Mouse (Mus musculus) testis, postnatal 14 days (tissue): ENCODE measurements around the gene Magi2.

Experiments
- DNase-seq: peaks from one replicate; pipeline ENCODE4 v3.0.0; 2021; ENCODE audit warnings: low spot score

The Magi2 gene

DNA sequence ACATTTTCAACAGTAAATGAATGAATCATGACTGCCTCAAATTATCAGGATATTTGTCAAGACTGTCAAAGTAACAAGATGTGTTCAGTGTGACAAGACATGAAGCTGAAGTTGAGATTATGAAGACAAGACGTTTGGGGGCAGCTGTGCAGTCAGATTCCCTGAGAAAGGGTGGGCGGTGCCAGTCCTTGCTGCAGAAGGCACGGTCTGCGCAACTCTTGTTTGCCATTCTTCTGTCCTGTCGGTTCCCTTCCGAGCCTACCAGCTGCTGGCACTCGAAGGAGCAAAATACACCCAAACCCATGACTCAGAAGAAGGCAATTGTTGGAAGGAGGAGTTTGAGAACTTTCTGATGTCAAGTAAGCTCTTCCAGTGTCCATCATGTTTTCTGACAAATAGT, 852.1 kb downstream of the Magi2 start:
- no peak for DNase-seq

DNA sequence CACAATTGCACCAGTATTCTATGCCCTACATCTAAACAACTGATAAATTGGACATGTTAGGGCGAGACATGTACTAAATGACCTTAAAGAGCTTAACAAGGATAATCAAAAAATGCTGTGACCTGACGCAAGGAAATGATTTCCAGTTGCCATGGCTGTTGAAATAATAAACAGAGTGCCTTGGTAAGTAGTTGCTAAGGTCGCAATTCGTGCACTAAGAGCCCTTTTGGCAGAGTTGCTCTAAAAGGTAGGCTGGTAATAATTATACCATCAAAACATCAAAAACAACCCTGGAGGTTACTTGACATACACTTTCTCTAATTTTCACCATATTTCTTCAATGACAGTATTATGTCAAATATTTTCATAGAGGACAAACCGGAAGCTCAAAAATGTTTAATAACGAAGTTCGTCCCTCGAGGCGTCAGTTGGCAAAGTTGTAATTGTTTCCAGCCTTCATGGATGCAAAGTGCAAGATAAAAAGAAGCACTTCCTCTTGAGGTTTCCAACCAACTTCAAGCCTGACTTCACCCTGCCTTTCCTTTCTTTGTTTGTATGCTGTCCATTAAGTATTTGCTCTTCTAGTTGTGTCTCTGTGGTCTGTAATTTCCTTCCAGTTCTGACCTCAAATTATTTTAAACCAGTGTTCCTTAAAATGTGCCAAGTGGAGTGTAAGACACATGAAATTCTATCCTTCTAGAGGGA, 853.9 kb downstream of the Magi2 start:
- no peak for DNase-seq

- DNase-seq, result no peak
Observed at GRCm38 (mm10) chr5:20082368-20082767, 855.5 kb downstream of the Magi2 start.

- no peak for DNase-seq
Observed at GRCm38 (mm10) chr5:20087083-20087482, 860.2 kb downstream of the Magi2 start.

DNA sequence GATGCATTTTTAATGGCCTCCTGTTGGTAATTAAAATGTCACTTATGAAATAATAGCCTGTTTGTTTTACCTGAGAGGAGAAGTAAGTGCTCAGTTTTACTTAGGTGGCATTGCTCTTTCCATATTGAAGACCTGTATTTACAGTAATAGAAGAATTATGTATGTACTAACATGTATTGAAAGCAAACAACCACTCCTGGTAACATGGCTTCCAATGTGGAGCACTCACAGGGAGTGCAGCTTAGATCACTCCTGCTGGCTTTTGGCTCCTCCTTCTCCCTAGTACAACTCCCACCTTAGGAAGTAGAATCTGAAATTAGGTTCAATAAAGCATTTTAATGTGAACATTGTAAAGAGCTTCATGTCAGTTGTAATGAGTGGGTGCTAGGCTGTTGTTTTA, 877.0 kb downstream of the Magi2 start:
- DNase-seq, result no peak

GRCm38 (mm10) chr5:20104496-20104895, 877.7 kb downstream of the Magi2 start:
- DNase-seq, result no peak

DNA sequence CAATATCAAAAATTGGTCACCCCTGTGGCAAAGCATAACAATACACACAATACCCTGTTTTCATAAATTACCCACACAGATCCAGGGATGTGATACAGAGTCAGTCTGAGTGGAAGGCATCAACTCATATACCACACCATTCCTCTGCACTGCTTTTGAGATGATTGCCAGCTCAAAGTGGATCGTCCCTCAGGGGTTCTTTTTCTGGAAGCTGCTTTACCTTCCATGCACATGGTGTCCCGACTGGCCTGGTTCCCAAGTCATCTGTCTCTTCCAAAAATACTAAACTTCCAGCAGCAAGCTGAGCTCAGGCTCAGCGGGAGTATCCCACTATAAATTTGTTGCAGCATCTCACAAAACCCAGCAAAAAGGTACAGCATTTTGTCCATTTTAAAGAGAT, 882.7 kb downstream of the Magi2 start:
- no peak for DNase-seq

DNA sequence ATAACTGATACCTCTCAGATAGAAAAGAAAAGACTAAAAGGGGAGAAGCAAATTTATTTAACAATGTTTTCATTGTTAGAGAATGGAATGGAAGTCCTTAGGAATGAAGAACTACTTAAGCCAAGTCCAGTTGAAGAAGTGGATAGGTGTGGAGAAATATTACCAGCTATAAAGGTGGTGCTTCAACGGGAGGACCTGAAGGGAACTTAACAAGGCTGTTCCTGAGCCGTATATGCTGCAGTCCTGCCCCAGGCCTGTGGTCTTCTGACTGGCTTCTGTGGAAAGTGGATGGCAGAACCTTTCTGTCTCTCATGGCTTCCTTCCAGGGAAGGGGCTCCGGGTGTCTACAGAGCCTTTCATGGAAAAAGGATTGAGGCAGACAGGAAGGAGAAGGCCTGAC, 890.3 kb downstream of the Magi2 start:
- no peak for DNase-seq

DNA sequence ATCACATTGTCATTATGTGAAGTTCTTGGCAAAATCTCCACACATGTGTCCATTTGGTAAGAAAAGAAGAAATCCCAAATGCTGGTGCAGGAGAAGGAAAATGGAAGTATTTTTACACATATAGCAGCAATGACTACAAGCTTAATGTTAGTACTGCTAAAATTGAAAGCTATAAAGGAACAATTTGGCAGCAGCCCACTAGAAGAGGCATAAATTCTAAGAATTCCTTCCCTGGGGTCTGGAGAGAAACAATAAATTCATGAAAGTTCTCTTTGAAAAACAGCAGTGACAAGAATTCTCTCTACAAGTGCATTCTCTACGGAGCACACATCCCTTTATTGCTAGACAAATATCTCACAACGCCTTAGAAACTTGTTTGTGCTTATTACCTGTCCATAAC, 913.4 kb downstream of the Magi2 start:
- DNase-seq, result no peak

DNA sequence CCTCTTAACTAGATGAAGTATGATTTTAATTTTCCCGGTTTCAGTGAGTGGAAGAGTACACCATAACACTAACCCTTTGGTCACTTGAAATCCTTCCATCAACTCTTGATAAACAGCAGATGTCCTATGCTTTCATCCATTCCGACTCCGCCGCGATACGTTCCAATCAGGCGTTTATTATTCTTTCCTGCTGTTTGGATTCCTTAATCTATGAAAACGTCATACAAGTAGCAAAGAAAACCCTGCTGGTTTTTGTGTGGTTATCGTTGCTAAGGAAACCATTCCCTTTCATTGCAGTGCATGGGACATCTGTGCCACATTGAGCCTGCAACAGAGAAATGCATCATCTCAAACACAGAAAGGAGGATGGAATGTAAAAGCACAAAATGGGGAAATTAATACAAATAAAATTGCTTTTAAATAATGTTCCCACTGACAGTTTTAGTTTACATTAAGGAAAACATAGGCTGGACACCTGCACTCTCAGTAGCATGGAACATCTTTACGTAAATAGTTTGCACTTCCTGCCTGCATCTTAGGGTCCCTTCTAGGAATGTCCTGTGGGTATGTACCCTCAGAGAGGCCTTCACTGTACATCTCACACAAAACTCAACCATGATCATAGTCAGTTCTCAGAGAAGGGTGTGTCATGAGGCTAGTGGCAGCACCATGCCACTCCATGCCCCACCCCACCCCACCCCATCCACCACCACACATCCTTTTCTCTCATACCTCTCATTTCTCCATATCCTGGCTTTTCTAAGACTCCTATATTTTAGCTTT, 914.0 kb downstream of the Magi2 start:
- no peak for DNase-seq

DNA sequence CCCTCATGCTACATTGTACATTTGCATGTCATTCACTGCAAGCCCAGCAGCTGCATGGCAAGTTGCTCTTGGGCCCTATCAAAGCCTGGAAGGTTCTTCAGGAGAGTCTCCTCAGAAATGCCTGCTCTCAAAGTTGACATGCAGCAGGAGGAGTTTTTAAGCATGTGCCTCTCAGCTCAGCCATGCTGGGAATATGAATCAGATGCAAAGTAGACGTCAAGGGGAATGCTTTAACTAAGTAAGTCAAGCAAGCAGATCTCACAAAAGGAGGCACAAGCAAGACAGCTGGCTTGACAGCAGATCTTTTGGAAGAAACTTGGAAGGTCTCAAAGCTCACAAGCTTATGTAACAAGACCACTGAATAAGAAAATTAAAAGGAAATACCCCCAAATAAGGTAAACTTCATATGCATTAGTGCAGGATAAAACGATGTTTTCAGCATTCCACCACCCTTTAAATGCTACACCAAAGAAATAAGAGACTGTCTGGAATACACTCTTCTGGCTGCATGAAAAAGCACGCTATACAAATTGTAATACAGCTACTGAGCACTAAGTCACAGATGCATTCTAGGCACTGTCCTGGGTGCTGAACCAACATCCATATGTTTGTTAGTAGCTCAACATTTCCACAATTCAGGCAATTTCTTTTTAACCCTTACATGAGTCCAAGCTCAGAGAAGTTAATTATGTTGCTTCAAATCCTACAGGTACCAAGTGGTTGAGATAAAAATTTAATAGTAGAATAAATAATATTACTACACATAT, 926.7 kb downstream of the Magi2 start:
- no peak for DNase-seq

- DNase-seq, result no peak
Observed at GRCm38 (mm10) chr5:20196765-20197164, 969.9 kb downstream of the Magi2 start.

DNA sequence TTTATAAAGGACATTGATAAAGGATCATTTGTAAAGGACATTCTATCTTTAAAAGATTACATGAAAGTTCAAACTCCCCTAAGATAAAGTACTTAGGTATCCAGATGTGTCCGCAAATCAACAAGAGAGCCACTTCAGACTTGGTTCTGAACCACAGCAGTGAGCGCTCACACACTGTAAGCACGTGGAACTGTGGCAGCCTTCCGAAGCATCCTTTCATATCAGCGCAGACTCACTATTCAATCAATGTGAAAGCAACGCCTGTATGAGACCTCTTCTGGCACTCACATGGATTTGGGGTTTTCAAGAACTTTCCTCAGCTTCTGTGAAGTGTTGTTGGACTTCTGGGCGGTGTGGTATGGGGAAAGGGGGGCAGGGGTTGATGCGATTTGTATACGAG, 970.6 kb downstream of the Magi2 start:
- no peak for DNase-seq

DNA sequence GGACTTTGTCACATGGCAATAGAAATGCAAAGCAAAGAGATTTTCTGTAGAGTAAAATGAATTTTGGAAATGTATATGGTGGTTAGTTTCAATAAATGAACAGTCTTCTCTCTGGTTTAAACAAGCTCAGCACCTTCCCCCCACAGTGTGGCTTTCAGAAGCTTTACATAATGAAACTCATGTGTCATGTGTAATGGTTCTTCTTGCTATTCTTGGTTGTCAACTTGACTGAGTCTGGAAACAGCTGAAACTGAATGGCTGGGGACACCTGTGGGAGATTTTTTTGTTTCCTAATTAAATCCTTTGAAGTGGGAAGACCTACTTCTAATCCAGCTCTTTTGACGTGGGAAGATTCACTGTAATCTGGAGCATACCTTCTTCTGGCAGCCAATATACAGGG, 974.5 kb downstream of the Magi2 start:
- no peak for DNase-seq

GRCm38 (mm10) chr5:20208110-20208509, 981.3 kb downstream of the Magi2 start:
- DNase-seq, result no peak

DNA sequence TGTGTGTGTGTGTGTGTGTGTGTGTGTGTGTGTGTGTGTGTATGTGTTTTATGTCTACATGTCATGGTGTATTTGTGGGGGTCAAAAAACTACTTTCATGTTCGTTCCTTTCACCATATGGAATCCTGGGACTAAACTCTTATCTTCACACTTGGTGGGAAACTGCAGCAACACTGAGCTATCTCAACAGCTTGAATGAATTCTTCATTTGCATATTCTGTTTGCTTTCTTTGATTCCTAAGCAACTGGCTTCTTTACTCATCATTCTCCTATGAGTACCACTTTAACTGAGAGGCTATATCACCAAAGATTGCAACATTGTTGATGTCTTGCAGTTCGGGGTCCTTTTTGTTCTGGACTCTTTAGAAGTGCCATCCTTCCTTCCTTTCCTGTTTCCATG, 986.5 kb downstream of the Magi2 start:
- no peak for DNase-seq

DNA sequence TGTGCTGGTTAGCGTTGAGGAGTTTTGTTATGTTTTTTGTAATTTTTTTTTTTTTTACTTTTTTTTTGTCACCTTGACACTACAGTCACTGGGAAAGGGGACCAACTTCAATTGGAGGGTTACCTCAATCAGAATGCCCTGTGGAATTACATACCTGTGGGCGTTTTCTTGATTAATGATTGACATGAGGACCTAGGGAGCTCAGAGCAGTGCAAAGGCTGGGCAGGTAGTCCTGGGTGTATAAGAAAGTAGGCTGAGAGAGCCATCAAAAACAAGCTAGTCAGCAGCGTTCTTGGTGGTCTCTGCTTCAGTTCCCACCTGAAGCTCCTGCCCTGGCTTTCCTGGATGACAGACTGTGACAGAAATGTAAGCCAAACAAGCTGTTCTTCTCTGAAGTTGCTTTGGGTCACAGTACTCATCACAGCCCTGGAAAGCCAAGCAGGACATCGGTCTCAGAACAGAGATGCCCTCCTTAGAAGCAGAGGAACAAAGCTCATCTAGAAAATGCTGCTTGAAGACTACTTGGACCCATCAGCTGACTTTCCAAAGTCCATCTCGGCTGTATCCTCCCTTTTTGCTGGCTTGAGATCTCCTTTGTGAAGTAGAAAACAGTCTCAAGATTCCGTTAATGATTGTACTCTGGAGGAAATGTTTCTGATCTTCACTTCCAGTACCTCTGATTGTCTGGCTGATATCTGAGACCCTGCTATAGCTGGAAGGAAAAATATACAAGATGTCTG, 999.8 kb downstream of the Magi2 start:
- no peak for DNase-seq

GRCm38 (mm10) chr5:20227912-20228762, 1001.3 kb downstream of the Magi2 start:
- no peak for DNase-seq

- no peak for DNase-seq
Observed at GRCm38 (mm10) chr5:20231908-20232307, 1005.1 kb downstream of the Magi2 start.

DNA sequence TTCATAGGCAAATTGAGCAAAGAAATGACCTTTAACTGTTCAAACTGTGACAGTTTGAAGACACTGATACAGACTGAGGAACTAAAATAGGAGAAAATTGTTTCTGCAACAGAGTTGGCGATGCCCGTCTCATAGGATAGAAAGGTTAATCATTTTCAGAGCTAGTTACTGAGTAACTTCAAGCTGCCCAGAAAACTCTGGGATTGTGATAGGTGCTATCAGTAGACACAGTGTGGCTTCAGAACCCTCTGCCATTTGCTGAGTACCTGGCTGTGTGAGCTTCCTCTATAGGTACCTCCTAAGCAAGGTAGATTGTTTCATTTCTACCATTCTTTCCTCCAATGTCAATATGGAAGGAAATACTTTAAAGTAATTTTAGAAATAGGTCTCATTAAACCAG, 1014.7 kb downstream of the Magi2 start:
- DNase-seq, result no peak

GRCm38 (mm10) chr5:20242496-20242895, 1015.7 kb downstream of the Magi2 start:
- no peak for DNase-seq
